Mouse (Mus musculus): Measurements from ENCODE around the gene Ubl7. TPM values are rescaled to one million over a fixed set of nuclear protein-coding genes. Genes with fewer than 3 reads are reported as not detected.

The Ubl7 gene
- polyA plus RNA-seq, 1 experiment from 2014 or later: 101 TPM

DNA sequence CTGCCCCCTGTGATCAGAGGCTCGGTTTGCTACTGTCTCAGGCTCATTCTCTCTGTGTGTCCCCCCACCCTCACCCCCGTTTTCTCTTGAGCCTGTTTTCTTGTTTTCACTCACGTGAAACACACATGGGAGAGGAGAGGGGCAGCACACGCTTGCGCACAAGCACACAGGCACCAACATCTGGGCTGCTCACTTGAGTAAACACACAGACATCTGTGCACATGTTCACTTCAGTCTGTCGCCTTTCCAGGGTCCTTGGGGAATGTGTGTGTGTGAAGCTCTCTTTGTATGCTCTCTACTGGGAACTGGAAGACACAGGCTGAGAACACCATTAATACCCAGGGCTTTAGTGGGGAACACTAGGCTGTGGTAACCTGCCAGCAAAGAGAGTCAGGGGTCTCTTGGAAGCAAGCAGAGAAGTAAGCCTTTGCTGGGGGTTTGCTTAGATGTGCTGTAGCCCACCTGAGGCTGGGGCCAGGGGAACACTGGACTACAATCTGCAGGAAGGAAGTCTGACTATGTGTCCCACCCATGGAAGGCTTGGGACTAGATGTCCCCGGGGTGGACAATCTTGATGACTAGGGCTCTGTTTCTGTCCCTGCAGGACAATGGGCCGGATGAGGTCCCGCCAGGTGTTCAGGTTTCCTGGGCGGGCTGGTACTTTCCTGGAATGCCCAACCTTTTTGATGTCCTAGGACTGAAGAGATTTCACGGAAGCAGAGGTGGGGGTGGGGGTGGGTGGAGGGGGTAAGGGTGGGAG is 59.1 kb downstream of the Ubl7 start:
- no peak overlapping the region for H3K4me3 ChIP-seq (ENCODE audit: low read depth, low read length)
- 70% methylated on average over 11 of the region's 11 CpGs for WGBS
- no peak for ATAC-seq (ENCODE audit: insufficient number of reproducible peaks, insufficient read depth, low FRiP score, low read depth)
- no peak overlapping the region for H3K9ac ChIP-seq (replicated peaks; ENCODE audit: low read depth, low read length)
- peaks cover 9% of the 10 kb centered on the region; the same call in 1 of the 2 replicates for H3K4me1 ChIP-seq (ENCODE audit: control insufficient read depth, insufficient read depth, low read length)
- H3K27ac ChIP-seq (ENCODE audit: low read length): no peak overlapping the region
- no peaks in the 10 kb centered on the region for H3K9me3 ChIP-seq (ENCODE audit: control insufficient read depth, low read depth, low read length)
- H3K27me3 ChIP-seq (ENCODE audit: control insufficient read depth, insufficient read depth, low read length): no peaks in the 10 kb centered on the region
- H3K4me2 ChIP-seq (replicated peaks; ENCODE audit: low read depth, low read length): no peak overlapping the region
- H3K36me3 ChIP-seq (ENCODE audit: control insufficient read depth, insufficient read depth, low read length): no peaks in the 10 kb centered on the region

GRCm38 (mm10) chr9:57971413-57971812 is 60.6 kb downstream of the Ubl7 start:
- Histone ChIP-seq H3K9ac (replicated peaks; ENCODE audit: low read depth, low read length) (no peak overlapping the region), H3K27me3 (ENCODE audit: control insufficient read depth, insufficient read depth, low read length) (no peaks in the 10 kb centered on the region), H3K9me3 (ENCODE audit: control insufficient read depth, low read depth, low read length) (no peaks in the 10 kb centered on the region), H3K27ac (ENCODE audit: low read length) (no peak overlapping the region), H3K4me2 (replicated peaks; ENCODE audit: low read depth, low read length) (no peak overlapping the region), H3K36me3 (ENCODE audit: control insufficient read depth, insufficient read depth, low read length) (no peaks in the 10 kb centered on the region), H3K4me3 (ENCODE audit: low read depth, low read length) (no peak overlapping the region), H3K4me1 (ENCODE audit: control insufficient read depth, insufficient read depth, low read length) (peaks cover 9% of the 10 kb centered on the region; the same call in 1 of the 2 replicates)
- no peak for ATAC-seq (ENCODE audit: insufficient number of reproducible peaks, insufficient read depth, low FRiP score, low read depth)
- WGBS: 78% methylated on average over 5 of the region's 5 CpGs

DNA sequence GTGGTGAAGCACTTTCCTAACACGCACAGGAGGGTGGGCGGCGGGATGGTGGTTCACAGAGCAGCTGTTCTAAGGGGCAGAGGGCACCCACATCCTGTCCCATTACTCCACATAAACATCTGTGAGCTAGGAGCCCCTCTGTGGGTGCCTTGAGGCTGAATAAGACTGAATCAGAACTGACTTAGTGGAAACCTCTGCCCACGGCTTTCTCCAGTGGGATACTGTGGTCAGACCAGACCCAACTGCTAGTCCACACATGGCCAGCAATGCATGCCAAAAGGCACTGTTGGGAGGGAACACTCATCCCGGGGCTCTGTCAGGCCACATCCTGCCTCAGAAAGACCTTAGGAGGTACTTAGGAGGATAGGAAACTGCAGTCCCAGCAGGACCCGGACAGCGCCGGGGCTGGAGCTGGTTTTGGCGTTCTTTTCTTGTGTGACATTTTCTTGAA is 61.4 kb downstream of the Ubl7 start:
- H3K36me3 ChIP-seq (ENCODE audit: control insufficient read depth, insufficient read depth, low read length): no peaks in the 10 kb centered on the region

DNA sequence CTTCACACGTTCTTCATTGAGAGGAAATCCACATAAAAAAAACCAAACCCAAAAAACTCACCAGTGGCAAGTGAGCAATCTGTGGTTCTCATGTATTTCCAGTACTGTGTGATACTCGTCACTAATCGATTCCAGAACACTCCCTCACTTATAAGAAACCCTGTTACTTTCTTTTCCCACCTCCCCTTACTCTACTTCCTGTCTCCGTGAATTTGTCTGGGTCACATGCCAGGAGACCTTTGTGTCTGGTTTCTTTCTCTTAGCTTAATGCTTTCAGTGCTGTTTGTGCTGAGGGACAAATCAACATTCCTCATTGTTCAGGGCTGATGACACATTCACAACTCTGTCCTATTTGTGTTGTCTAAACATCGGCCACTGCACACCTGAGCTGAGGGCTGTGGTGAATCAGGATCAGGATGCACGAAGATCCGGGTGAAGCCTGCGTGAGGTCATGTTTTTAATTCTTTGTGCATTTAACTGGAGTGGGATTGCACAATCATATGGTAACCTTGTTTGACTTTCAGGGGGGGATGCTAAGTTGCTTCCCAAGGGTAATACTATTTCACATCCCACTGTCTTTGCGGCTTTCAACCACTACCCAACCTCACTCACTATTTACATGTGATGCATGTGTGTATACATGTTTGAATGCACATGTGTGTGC is 62.1 kb downstream of the Ubl7 start:
- Histone ChIP-seq H3K4me3 (ENCODE audit: low read depth, low read length) (no peak overlapping the region), H3K27ac (ENCODE audit: low read length) (no peak overlapping the region), H3K4me1 (ENCODE audit: control insufficient read depth, insufficient read depth, low read length) (peaks cover 9% of the 10 kb centered on the region; the same call in 1 of the 2 replicates), H3K9me3 (ENCODE audit: control insufficient read depth, low read depth, low read length) (no peaks in the 10 kb centered on the region; the same call in 1 of the 2 replicates), H3K36me3 (ENCODE audit: control insufficient read depth, insufficient read depth, low read length) (no peaks in the 10 kb centered on the region), H3K9ac (replicated peaks; ENCODE audit: low read depth, low read length) (no peak overlapping the region), H3K4me2 (replicated peaks; ENCODE audit: low read depth, low read length) (no peak overlapping the region), H3K27me3 (ENCODE audit: control insufficient read depth, insufficient read depth, low read length) (no peaks in the 10 kb centered on the region)
- WGBS: 46% methylated on average over 9 of the region's 9 CpGs
- ATAC-seq (ENCODE audit: insufficient number of reproducible peaks, insufficient read depth, low FRiP score, low read depth): no peak

More for the DNA sequence above, 61.4 kb downstream of the Ubl7 start:
- Histone ChIP-seq H3K4me2 (replicated peaks; ENCODE audit: low read depth, low read length) (no peak overlapping the region), H3K4me3 (ENCODE audit: low read depth, low read length) (no peak overlapping the region), H3K9ac (replicated peaks; ENCODE audit: low read depth, low read length) (no peak overlapping the region), H3K9me3 (ENCODE audit: control insufficient read depth, low read depth, low read length) (no peaks in the 10 kb centered on the region; the same call in 1 of the 2 replicates), H3K27ac (ENCODE audit: low read length) (no peak overlapping the region), H3K4me1 (ENCODE audit: control insufficient read depth, insufficient read depth, low read length) (peaks cover 9% of the 10 kb centered on the region; the same call in 1 of the 2 replicates), H3K27me3 (ENCODE audit: control insufficient read depth, insufficient read depth, low read length) (no peaks in the 10 kb centered on the region)
- 61% methylated on average over 9 of the region's 9 CpGs for WGBS
- no peak for ATAC-seq (ENCODE audit: insufficient number of reproducible peaks, insufficient read depth, low FRiP score, low read depth)

GRCm38 (mm10) chr9:57973440-57974066 is 62.8 kb downstream of the Ubl7 start:
- Histone ChIP-seq H3K27me3 (ENCODE audit: control insufficient read depth, insufficient read depth, low read length) (no peaks in the 10 kb centered on the region), H3K9ac (replicated peaks; ENCODE audit: low read depth, low read length) (no peak overlapping the region), H3K4me1 (ENCODE audit: control insufficient read depth, insufficient read depth, low read length) (peaks cover 9% of the 10 kb centered on the region; the same call in 1 of the 2 replicates), H3K36me3 (ENCODE audit: control insufficient read depth, insufficient read depth, low read length) (no peaks in the 10 kb centered on the region), H3K27ac (ENCODE audit: low read length) (no peak overlapping the region), H3K9me3 (ENCODE audit: control insufficient read depth, low read depth, low read length) (no peaks in the 10 kb centered on the region; the same call in 1 of the 2 replicates), H3K4me3 (ENCODE audit: low read depth, low read length) (no peak overlapping the region), H3K4me2 (replicated peaks; ENCODE audit: low read depth, low read length) (no peak overlapping the region)
- WGBS: 80% methylated on average over 6 of the region's 6 CpGs
- ATAC-seq (ENCODE audit: insufficient number of reproducible peaks, insufficient read depth, low FRiP score, low read depth): no peak

DNA sequence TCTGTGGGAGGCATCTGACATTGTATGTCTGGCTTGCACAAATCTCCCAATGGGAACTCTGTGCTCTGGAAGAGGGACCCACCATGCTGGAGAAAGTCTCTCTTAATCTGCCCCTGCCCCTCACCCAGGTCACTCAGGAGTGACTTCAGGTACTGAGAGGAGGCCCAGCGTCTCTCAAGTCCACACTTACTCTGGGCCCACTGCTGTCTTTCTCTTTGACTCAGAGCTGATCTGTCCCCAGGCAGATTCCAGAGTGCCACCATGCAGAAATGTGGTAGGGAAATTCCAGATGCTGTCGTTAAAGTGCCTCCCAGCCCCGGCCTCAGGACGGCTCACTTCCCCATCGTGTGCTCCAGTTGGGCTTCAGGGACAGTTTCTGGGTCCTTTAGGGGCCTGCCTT is 63.4 kb downstream of the Ubl7 start:
- no peak for ATAC-seq (ENCODE audit: insufficient number of reproducible peaks, insufficient read depth, low FRiP score, low read depth)

DNA sequence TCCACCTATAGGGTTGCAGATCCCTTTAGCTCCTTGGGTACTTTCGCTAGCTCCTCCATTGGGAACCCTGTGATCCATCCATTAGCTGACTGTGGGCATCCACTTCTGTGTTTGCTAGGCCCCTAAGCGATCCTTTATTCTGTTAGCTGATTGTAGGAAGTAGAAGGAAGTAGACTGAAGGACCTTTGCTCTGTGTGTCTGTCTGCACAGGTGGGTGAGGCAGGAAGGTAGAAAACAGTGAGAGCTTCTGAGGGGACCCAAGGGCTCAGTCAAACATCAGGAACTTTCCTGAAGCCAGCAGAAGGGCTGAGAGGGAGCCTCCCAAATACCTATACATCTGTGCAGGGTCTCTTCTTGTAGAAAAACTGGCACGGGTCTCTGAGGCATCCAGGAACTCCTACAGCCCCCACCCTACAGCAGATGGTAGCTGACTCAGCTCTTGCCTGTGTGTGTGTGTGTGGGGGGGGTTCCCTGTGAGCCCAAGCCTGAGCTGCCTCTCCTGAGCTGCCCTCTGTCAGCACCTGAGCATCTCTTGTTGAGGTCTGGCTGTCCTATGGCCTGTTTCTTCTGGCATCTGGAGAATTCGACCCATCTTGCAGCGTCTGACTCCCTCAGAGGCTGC is 64.5 kb downstream of the Ubl7 start:
- no peak overlapping the region for H3K27ac ChIP-seq (ENCODE audit: low read length)
- no peaks in the 10 kb centered on the region; the same call in 1 of the 2 replicates for H3K9me3 ChIP-seq (ENCODE audit: control insufficient read depth, low read depth, low read length)
- H3K9ac ChIP-seq (replicated peaks; ENCODE audit: low read depth, low read length): no peak overlapping the region
- peaks cover 9% of the 10 kb centered on the region; the same call in 1 of the 2 replicates for H3K4me1 ChIP-seq (ENCODE audit: control insufficient read depth, insufficient read depth, low read length)
- ATAC-seq (ENCODE audit: insufficient number of reproducible peaks, insufficient read depth, low FRiP score, low read depth): no peak
- H3K4me3 ChIP-seq (ENCODE audit: low read depth, low read length): no peak overlapping the region
- H3K4me2 ChIP-seq (replicated peaks; ENCODE audit: low read depth, low read length): no peak overlapping the region
- no peaks in the 10 kb centered on the region for H3K36me3 ChIP-seq (ENCODE audit: control insufficient read depth, insufficient read depth, low read length)
- H3K27me3 ChIP-seq (ENCODE audit: control insufficient read depth, insufficient read depth, low read length): no peaks in the 10 kb centered on the region
- 62% methylated on average over 5 of the region's 5 CpGs for WGBS

More for the DNA sequence above, 63.4 kb downstream of the Ubl7 start:
- no peaks in the 10 kb centered on the region; the same call in 1 of the 2 replicates for H3K9me3 ChIP-seq (ENCODE audit: control insufficient read depth, low read depth, low read length)
- H3K9ac ChIP-seq (replicated peaks; ENCODE audit: low read depth, low read length): no peak overlapping the region
- WGBS: 53% methylated on average over 5 of the region's 5 CpGs
- peaks cover 9% of the 10 kb centered on the region; the same call in 1 of the 2 replicates for H3K4me1 ChIP-seq (ENCODE audit: control insufficient read depth, insufficient read depth, low read length)
- no peak overlapping the region for H3K27ac ChIP-seq (ENCODE audit: low read length)
- no peaks in the 10 kb centered on the region for H3K36me3 ChIP-seq (ENCODE audit: control insufficient read depth, insufficient read depth, low read length)
- no peak overlapping the region for H3K4me3 ChIP-seq (ENCODE audit: low read depth, low read length)
- no peaks in the 10 kb centered on the region for H3K27me3 ChIP-seq (ENCODE audit: control insufficient read depth, insufficient read depth, low read length)
- H3K4me2 ChIP-seq (replicated peaks; ENCODE audit: low read depth, low read length): no peak overlapping the region

- Histone ChIP-seq H3K27ac (ENCODE audit: low read length) (no peak overlapping the region), H3K36me3 (ENCODE audit: control insufficient read depth, insufficient read depth, low read length) (no peaks in the 10 kb centered on the region), H3K27me3 (ENCODE audit: control insufficient read depth, insufficient read depth, low read length) (no peaks in the 10 kb centered on the region), H3K4me3 (ENCODE audit: low read depth, low read length) (no peak overlapping the region), H3K4me1 (ENCODE audit: control insufficient read depth, insufficient read depth, low read length) (0 out of 2 replicates have a peak, but pooled peaks cover 4% of the 10 kb centered on the region), H3K9me3 (ENCODE audit: control insufficient read depth, low read depth, low read length) (no peaks in the 10 kb centered on the region; the same call in 1 of the 2 replicates), H3K9ac (replicated peaks; ENCODE audit: low read depth, low read length) (no peak overlapping the region), H3K4me2 (replicated peaks; ENCODE audit: low read depth, low read length) (no peak overlapping the region)
- ATAC-seq (ENCODE audit: insufficient number of reproducible peaks, insufficient read depth, low FRiP score, low read depth): no peak
- whole genome bisulfite sequencing: 74% methylated on average over 6 of the region's 6 CpGs
Measured at GRCm38 (mm10) chr9:57978025-57978424, 67.2 kb downstream of the Ubl7 start.

Measured in stomach, embryonic 14.5 days (tissue).